Comparison of ENCODE assay signal across 10 mouse cellular contexts in genomic region chr15:103302341-103303021, GRCm38 (mm10). TPM values are rescaled to one million over a fixed set of nuclear protein-coding genes. Genes with fewer than 3 reads are reported as not detected.
A peak's percentile ranks its signal among the peaks of the same experiment; 100 is the strongest.
DNase-seq lines count a peak whose midpoint lies in the region; ATAC-seq lines count a peak whose summit lies in the region.
"Had no signal": no experiment of that assay in that cellular context is flagged by ENCODE, and none has a peak within 500 bp of the region (broad histone marks: within the 10 kb centered on the region; RNA-seq: fewer than 3 reads in every experiment).

No protein-coding gene starts in this region.

- H3K9ac ChIP-seq in hindbrain, embryonic 12.5 days = peak overlapping the region; percentile 58
- 0 out of 2 replicates have a peak overlapping the region, but pooled peaks have one; percentile 2 for H3K9ac ChIP-seq in midbrain, embryonic 15.5 days

- 0 out of 2 replicates have a peak overlapping the region, but pooled peaks have one; percentile 10 for H3K4me3 ChIP-seq in heart, embryonic 10.5 days
- no peak overlapping the region for H3K4me3 ChIP-seq in hindbrain, embryonic 12.5 days
- no peak overlapping the region for H3K4me3 ChIP-seq in midbrain, embryonic 15.5 days
- H3K4me3 ChIP-seq: erythroblast, embryonic 14.5 days had no signal

- peak overlapping the region; percentile 93 for H3K27ac ChIP-seq in heart, embryonic 10.5 days
- H3K27ac ChIP-seq in hindbrain, embryonic 12.5 days = peak overlapping the region; percentile 98
- H3K27ac ChIP-seq in midbrain, embryonic 15.5 days = peak overlapping the region; percentile 98

- peaks cover 70% of the 10 kb centered on the region for H3K4me1 ChIP-seq in heart, embryonic 10.5 days
- peaks cover 88% of the 10 kb centered on the region for H3K4me1 ChIP-seq in hindbrain, embryonic 12.5 days
- H3K4me1 ChIP-seq in midbrain, embryonic 15.5 days = peaks cover 90% of the 10 kb centered on the region

- peaks cover 19% of the 10 kb centered on the region for H3K36me3 ChIP-seq in heart, embryonic 10.5 days
- H3K36me3 ChIP-seq in hindbrain, embryonic 12.5 days = no peaks in the 10 kb centered on the region
- no peaks in the 10 kb centered on the region for H3K36me3 ChIP-seq in midbrain, embryonic 15.5 days (replicated peaks)

- 40% methylated on average over 6 of the region's 6 CpGs for WGBS in heart, embryonic 10.5 days
- 20% methylated on average over 6 of the region's 6 CpGs for WGBS in hindbrain, embryonic 12.5 days
- WGBS in midbrain, embryonic 15.5 days = 41% methylated on average over 6 of the region's 6 CpGs

- H3K27me3 ChIP-seq in heart, embryonic 10.5 days (ENCODE audit: insufficient read depth, poor library complexity, severe bottlenecking) = no peaks in the 10 kb centered on the region
- no peaks in the 10 kb centered on the region for H3K27me3 ChIP-seq in hindbrain, embryonic 12.5 days
- H3K27me3 ChIP-seq in midbrain, embryonic 15.5 days (replicated peaks) = no peaks in the 10 kb centered on the region

- DNase-seq in heart, embryonic 10.5 days (ENCODE audit: low spot score) = no peak
- DNase-seq in heart, postnatal 10 days = no peak
- peak; percentile 83 for DNase-seq in embryo, embryonic 11 days
- no peak for DNase-seq in cerebellum, postnatal 4 days (ENCODE audit: low spot score in 2 of 2)
- no peak for DNase-seq in c-Kit-positive CD71-positive TER-119-positive erythroid progenitor cells, embryonic 14.5 days (ENCODE audit: low spot score)
- no peak for DNase-seq in right cerebral cortex, adult 18-20 months
- DNase-seq: kidney, adult 9 months had no signal

- intact Hi-C loops in heart, postnatal 10 days (cut with DNase I) = no loop called here

- no peak for ATAC-seq in hindbrain, embryonic 12.5 days (ENCODE audit: low FRiP score)
- no peak for ATAC-seq in midbrain, embryonic 15.5 days (replicated peaks)

- H3K4me2 ChIP-seq in hindbrain, embryonic 12.5 days (replicated peaks) = no peak overlapping the region
- H3K4me2 ChIP-seq in midbrain, embryonic 15.5 days = no peak overlapping the region

- no peaks in the 10 kb centered on the region for H3K9me3 ChIP-seq in heart, embryonic 10.5 days
- no peaks in the 10 kb centered on the region for H3K9me3 ChIP-seq in hindbrain, embryonic 12.5 days (replicated peaks)
- H3K9me3 ChIP-seq in midbrain, embryonic 15.5 days = no peaks in the 10 kb centered on the region

RNA-seq across cellular contexts. Expression of gene Gpr84, which starts 7.9 kb away (rescaled TPM):
- 0.35 TPM in 1 of 2 replicates, not detected in the other for polyA plus RNA-seq in heart, embryonic 10.5 days (2016; fragmentation: Nextera tagmentation; extraction: Ambion mirVana)
- total RNA-seq in heart, postnatal 10 days (2021) = not detected
- 0.36 and 0.51 TPM in 2 replicates for polyA plus RNA-seq in hindbrain, embryonic 12.5 days (2016; fragmentation: Nextera tagmentation; extraction: Ambion mirVana)
- polyA plus RNA-seq in midbrain, embryonic 15.5 days (2015; fragmentation: Nextera tagmentation; extraction: Ambion mirVana) = 0.31 and 0.34 TPM in 2 replicates
- polyA plus RNA-seq: erythroblast, embryonic 14.5 days had no signal

RNA-seq across cellular contexts. Expression of gene Copz1, which starts 30.0 kb away (rescaled TPM):
- 220 and 264 TPM in 2 replicates for polyA plus RNA-seq in heart, embryonic 10.5 days (2016; fragmentation: Nextera tagmentation; extraction: Ambion mirVana)
- 10 to 100 TPM; 81.2 to 83.3 TPM for total RNA-seq in heart, postnatal 10 days (2021)
- 235 and 247 TPM in 2 replicates for polyA plus RNA-seq in hindbrain, embryonic 12.5 days (2016; fragmentation: Nextera tagmentation; extraction: Ambion mirVana)
- polyA plus RNA-seq in midbrain, embryonic 15.5 days (2015; fragmentation: Nextera tagmentation; extraction: Ambion mirVana) = 197 and 203 TPM in 2 replicates

RNA-seq across cellular contexts. Expression of gene Zfp385a, which starts 37.4 kb away (rescaled TPM):
- 8.9 and 15.8 TPM in 2 replicates for polyA plus RNA-seq in heart, embryonic 10.5 days (2016; fragmentation: Nextera tagmentation; extraction: Ambion mirVana)
- total RNA-seq in heart, postnatal 10 days (2021) = 10 to 100 TPM; 24.3 to 26.2 TPM
- polyA plus RNA-seq in hindbrain, embryonic 12.5 days (2016; fragmentation: Nextera tagmentation; extraction: Ambion mirVana) = 20.5 and 23.8 TPM in 2 replicates
- polyA plus RNA-seq in midbrain, embryonic 15.5 days (2015; fragmentation: Nextera tagmentation; extraction: Ambion mirVana) = 24.4 and 25.6 TPM in 2 replicates

RNA-seq across cellular contexts. Expression of gene Nfe2, which starts 44.3 kb away (rescaled TPM):
- 15.2 and 19.4 TPM in 2 replicates for polyA plus RNA-seq in heart, embryonic 10.5 days (2016; fragmentation: Nextera tagmentation; extraction: Ambion mirVana)
- 1 to 10 TPM in 1 of 2 experiments, under 1 TPM in 1; 0.30 to 1.0 TPM for total RNA-seq in heart, postnatal 10 days (2021)
- 5.1 and 5.4 TPM in 2 replicates for polyA plus RNA-seq in hindbrain, embryonic 12.5 days (2016; fragmentation: Nextera tagmentation; extraction: Ambion mirVana)
- polyA plus RNA-seq in midbrain, embryonic 15.5 days (2015; fragmentation: Nextera tagmentation; extraction: Ambion mirVana) = 0.63 and 0.92 TPM in 2 replicates
